Mouse (Mus musculus): ENCODE measurements around the gene Olfr1233. TPM values are rescaled to one million over a fixed set of nuclear protein-coding genes. Genes with fewer than 3 reads are reported as not detected.

Gene Olfr1233
- not detected for polyA plus RNA-seq (2012; fragmentation: generic; extraction: Trizol)
- long read RNA-seq, experiment 1: 0 reads
- long read RNA-seq, experiment 2: 0 reads

DNA sequence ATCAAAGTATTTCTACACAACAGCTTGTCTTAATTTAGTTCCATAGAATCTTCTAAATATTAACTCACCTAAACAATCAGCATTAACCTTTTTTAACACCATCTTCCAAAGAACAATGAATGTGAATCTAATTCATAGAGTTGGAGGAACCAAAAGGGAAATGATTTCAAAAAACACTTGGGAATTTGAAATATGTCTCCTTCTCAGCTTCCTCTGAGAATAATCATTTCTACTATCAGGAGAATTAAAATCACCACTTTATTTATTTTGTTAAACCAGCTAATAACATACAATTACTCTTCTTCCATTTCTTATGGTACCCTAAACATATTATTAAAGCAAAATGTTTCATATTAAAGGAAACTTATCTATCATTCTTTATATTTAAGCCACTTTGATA, at the start of gene Olfr1233:
TSS of gene Olfr1233 (minus strand) at position 101 of the 400 bp plus-strand sequence.
- no peaks in the 10 kb centered on the region for H3K79me3 ChIP-seq (ENCODE audit: low read depth)
- no peak within 1 kb of the TSS for H3K4me3 ChIP-seq (ENCODE audit: insufficient read depth, poor library complexity, severe bottlenecking)
- H3ac ChIP-seq (ENCODE audit: control insufficient read depth, insufficient read length, low read depth): no peak within 1 kb of the TSS
- no peaks in the 10 kb centered on the region for H3K79me2 ChIP-seq (ENCODE audit: control insufficient read depth, insufficient read depth)
- no peaks in the 10 kb centered on the region for H3K36me3 ChIP-seq (ENCODE audit: control insufficient read depth, insufficient read depth)
- TF ChIP-seq FOSL1 (IDR thresholded peaks at IDR 0.05; ENCODE audit: insufficient read depth, low read length, poor library complexity, severe bottlenecking) (no peak), USF1 (IDR thresholded peaks at IDR 0.05; ENCODE audit: low read depth) (no peak), CTCF (IDR thresholded peaks at IDR 0.05; ENCODE audit: control insufficient read depth, insufficient read depth, insufficient read length) (no peak), MYOD1 (IDR thresholded peaks at IDR 0.05; ENCODE audit: control insufficient read depth, insufficient read length, low read depth) (no peak), MAX (IDR thresholded peaks at IDR 0.05) (no peak), MYOG (IDR thresholded peaks at IDR 0.05; ENCODE audit: control insufficient read depth, extremely low read depth, insufficient read length) (no peak), CEBPB (IDR thresholded peaks at IDR 0.05; ENCODE audit: low read depth) (no peak)
- no peaks in the 10 kb centered on the region for H3K27me3 ChIP-seq (ENCODE audit: control insufficient read depth, insufficient read depth, insufficient read length)

- TF ChIP-seq MYOG (IDR thresholded peaks at IDR 0.05; ENCODE audit: control insufficient read depth, extremely low read depth, insufficient read length) (no peak), MYOD1 (IDR thresholded peaks at IDR 0.05; ENCODE audit: control insufficient read depth, insufficient read length, low read depth) (no peak), USF1 (IDR thresholded peaks at IDR 0.05; ENCODE audit: low read depth) (no peak)
- Histone ChIP-seq H3K79me3 (ENCODE audit: low read depth) (no peaks in the 10 kb centered on the region), H3K36me3 (ENCODE audit: control insufficient read depth, insufficient read depth) (no peaks in the 10 kb centered on the region), H3K4me3 (ENCODE audit: insufficient read depth, poor library complexity, severe bottlenecking) (no peak within 1 kb of the TSS), H3ac (ENCODE audit: control insufficient read depth, insufficient read length, low read depth) (no peak within 1 kb of the TSS), H3K27me3 (ENCODE audit: control insufficient read depth, insufficient read depth, insufficient read length) (no peaks in the 10 kb centered on the region), H3K79me2 (ENCODE audit: control insufficient read depth, insufficient read depth) (no peaks in the 10 kb centered on the region)
Observed at GRCm38 (mm10) chr2:89364765-89365164, 22.6 kb upstream of the Olfr1233 start, which contains the start of gene Olfr1234. Olfr1234 (minus strand) TSS chr2:89364865.

GRCm38 (mm10) chr2:89329575-89329974, 12.6 kb downstream of the Olfr1233 start, which contains the start of gene Olfr1232:
Olfr1232 (minus strand) TSS chr2:89329675.
- Histone ChIP-seq H3K36me3 (ENCODE audit: control insufficient read depth, insufficient read depth) (no peaks in the 10 kb centered on the region), H3K79me2 (ENCODE audit: control insufficient read depth, insufficient read depth) (no peaks in the 10 kb centered on the region), H3K4me3 (ENCODE audit: insufficient read depth, poor library complexity, severe bottlenecking) (no peak within 1 kb of the TSS), H3ac (ENCODE audit: control insufficient read depth, insufficient read length, low read depth) (no peak within 1 kb of the TSS), H3K79me3 (ENCODE audit: low read depth) (no peaks in the 10 kb centered on the region), H3K27me3 (ENCODE audit: control insufficient read depth, insufficient read depth, insufficient read length) (no peaks in the 10 kb centered on the region)
- no peak for TF ChIP-seq MAX (IDR thresholded peaks at IDR 0.05)
- TF ChIP-seq FOSL1 (IDR thresholded peaks at IDR 0.05; ENCODE audit: insufficient read depth, low read length, poor library complexity, severe bottlenecking): no peak

GRCm38 (mm10) chr2:89306974-89307373, 35.2 kb downstream of the Olfr1233 start, which contains the start of gene Olfr1231:
Olfr1231 (minus strand) TSS chr2:89307074.
- no peak for TF ChIP-seq CEBPB (IDR thresholded peaks at IDR 0.05; ENCODE audit: low read depth)
- no peak for TF ChIP-seq CTCF (IDR thresholded peaks at IDR 0.05; ENCODE audit: control insufficient read depth, insufficient read depth, insufficient read length)

GRCm38 (mm10) chr2:89297168-89297567, 45.0 kb downstream of the Olfr1233 start, which contains the start of gene Olfr1230:
Olfr1230 (minus strand) TSS chr2:89297268.
- Histone ChIP-seq H3ac (ENCODE audit: control insufficient read depth, insufficient read length, low read depth) (no peak within 1 kb of the TSS), H3K79me2 (ENCODE audit: control insufficient read depth, insufficient read depth) (no peaks in the 10 kb centered on the region), H3K27me3 (ENCODE audit: control insufficient read depth, insufficient read depth, insufficient read length) (no peaks in the 10 kb centered on the region), H3K36me3 (ENCODE audit: control insufficient read depth, insufficient read depth) (no peaks in the 10 kb centered on the region), H3K4me3 (ENCODE audit: insufficient read depth, poor library complexity, severe bottlenecking) (no peak within 1 kb of the TSS), H3K79me3 (ENCODE audit: low read depth) (no peaks in the 10 kb centered on the region)
- TF ChIP-seq CTCF (IDR thresholded peaks at IDR 0.05; ENCODE audit: control insufficient read depth, insufficient read depth, insufficient read length) (no peak), MYOG (IDR thresholded peaks at IDR 0.05; ENCODE audit: control insufficient read depth, extremely low read depth, insufficient read length) (no peak), FOSL1 (IDR thresholded peaks at IDR 0.05; ENCODE audit: insufficient read depth, low read length, poor library complexity, severe bottlenecking) (no peak), MYOD1 (IDR thresholded peaks at IDR 0.05; ENCODE audit: control insufficient read depth, insufficient read length, low read depth) (no peak), MAX (IDR thresholded peaks at IDR 0.05) (no peak), CEBPB (IDR thresholded peaks at IDR 0.05; ENCODE audit: low read depth) (no peak), USF1 (IDR thresholded peaks at IDR 0.05; ENCODE audit: low read depth) (no peak)

More at GRCm38 (mm10) chr2:89306974-89307373, 35.2 kb downstream of the Olfr1233 start, which contains the start of gene Olfr1231:
- H3K4me3 ChIP-seq (ENCODE audit: insufficient read depth, poor library complexity, severe bottlenecking): no peak within 1 kb of the TSS
- H3K27me3 ChIP-seq (ENCODE audit: control insufficient read depth, insufficient read depth, insufficient read length): no peaks in the 10 kb centered on the region
- no peaks in the 10 kb centered on the region for H3K79me2 ChIP-seq (ENCODE audit: control insufficient read depth, insufficient read depth)
- H3K36me3 ChIP-seq (ENCODE audit: control insufficient read depth, insufficient read depth): no peaks in the 10 kb centered on the region
- H3K79me3 ChIP-seq (ENCODE audit: low read depth): no peaks in the 10 kb centered on the region
- H3ac ChIP-seq (ENCODE audit: control insufficient read depth, insufficient read length, low read depth): no peak within 1 kb of the TSS

DNA sequence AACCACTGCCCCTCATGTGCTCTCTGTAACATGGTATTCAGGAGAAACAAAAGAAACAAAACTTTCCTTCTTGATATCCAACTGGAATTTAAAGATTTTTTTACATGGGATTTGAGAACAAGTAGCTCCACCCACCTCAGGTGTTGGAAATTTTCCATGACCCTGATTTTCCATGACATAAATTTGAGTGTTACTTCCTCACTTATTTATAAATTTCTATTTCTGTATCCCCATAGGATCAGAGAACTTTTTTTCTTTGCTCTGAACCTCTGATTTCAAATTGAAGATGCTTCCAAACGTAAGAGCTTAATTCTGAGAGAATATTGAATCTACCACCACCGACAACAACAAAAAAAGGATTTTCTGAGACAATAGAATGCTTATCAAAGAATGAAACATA, 54.3 kb downstream of the Olfr1233 start, which contains the start of gene Olfr1229:
TSS of gene Olfr1229 (minus strand) at position 101 of the 400 bp plus-strand sequence.
- TF ChIP-seq MYOD1 (IDR thresholded peaks at IDR 0.05; ENCODE audit: control insufficient read depth, insufficient read length, low read depth): no peak
- no peak for TF ChIP-seq MYOG (IDR thresholded peaks at IDR 0.05; ENCODE audit: control insufficient read depth, extremely low read depth, insufficient read length)
- no peak for TF ChIP-seq CTCF (IDR thresholded peaks at IDR 0.05; ENCODE audit: control insufficient read depth, insufficient read depth, insufficient read length)
- Histone ChIP-seq H3K4me3 (ENCODE audit: insufficient read depth, poor library complexity, severe bottlenecking) (no peak within 1 kb of the TSS), H3K27me3 (ENCODE audit: control insufficient read depth, insufficient read depth, insufficient read length) (no peaks in the 10 kb centered on the region), H3K79me2 (ENCODE audit: control insufficient read depth, insufficient read depth) (no peaks in the 10 kb centered on the region), H3K36me3 (ENCODE audit: control insufficient read depth, insufficient read depth) (no peaks in the 10 kb centered on the region), H3K79me3 (ENCODE audit: low read depth) (no peaks in the 10 kb centered on the region), H3ac (ENCODE audit: control insufficient read depth, insufficient read length, low read depth) (no peak within 1 kb of the TSS)

Other genes starting within 250 kb of the Olfr1233 start
- gene Olfr1220, start 235.6 kb downstream of the Olfr1233 start, polyA plus RNA-seq (2012; fragmentation: generic; extraction: Trizol): not detected
- gene Olfr1221, start 225.1 kb downstream of the Olfr1233 start, polyA plus RNA-seq (2012; fragmentation: generic; extraction: Trizol): not detected
- gene Olfr1222, start 209.3 kb downstream of the Olfr1233 start, polyA plus RNA-seq (2012; fragmentation: generic; extraction: Trizol): not detected
- gene Olfr1223, start 190.8 kb downstream of the Olfr1233 start, polyA plus RNA-seq (2012; fragmentation: generic; extraction: Trizol): not detected
- gene Olfr1224-ps1, start 178.3 kb downstream of the Olfr1233 start, polyA plus RNA-seq (2012; fragmentation: generic; extraction: Trizol): not detected
- gene Olfr1225, start 167.7 kb downstream of the Olfr1233 start, polyA plus RNA-seq (2012; fragmentation: generic; extraction: Trizol): not detected
- gene Olfr1226, start 142.3 kb downstream of the Olfr1233 start, polyA plus RNA-seq (2012; fragmentation: generic; extraction: Trizol): not detected
- not detected for gene Olfr1228, start 88.3 kb downstream of the Olfr1233 start, polyA plus RNA-seq (2012; fragmentation: generic; extraction: Trizol)
- not detected for gene Olfr1229, start 54.4 kb downstream of the Olfr1233 start, polyA plus RNA-seq (2012; fragmentation: generic; extraction: Trizol)
- not detected for gene Olfr1230, start 45.1 kb downstream of the Olfr1233 start, polyA plus RNA-seq (2012; fragmentation: generic; extraction: Trizol)
- not detected for gene Olfr1231, start 35.3 kb downstream of the Olfr1233 start, polyA plus RNA-seq (2012; fragmentation: generic; extraction: Trizol)
- not detected for gene Olfr1232, start 12.7 kb downstream of the Olfr1233 start, polyA plus RNA-seq (2012; fragmentation: generic; extraction: Trizol)
- gene Olfr1234, start 22.5 kb upstream of the Olfr1233 start, polyA plus RNA-seq (2012; fragmentation: generic; extraction: Trizol): not detected
- gene Olfr1238, start 67.3 kb upstream of the Olfr1233 start, polyA plus RNA-seq (2012; fragmentation: generic; extraction: Trizol): not detected
- not detected for gene Olfr1239, start 78.0 kb upstream of the Olfr1233 start, polyA plus RNA-seq (2012; fragmentation: generic; extraction: Trizol)
- gene Olfr1240, start 100.6 kb upstream of the Olfr1233 start, polyA plus RNA-seq (2012; fragmentation: generic; extraction: Trizol): not detected
- gene Olfr1241, start 144.7 kb upstream of the Olfr1233 start, polyA plus RNA-seq (2012; fragmentation: generic; extraction: Trizol): not detected
- gene Olfr1242, start 155.9 kb upstream of the Olfr1233 start, polyA plus RNA-seq (2012; fragmentation: generic; extraction: Trizol): not detected
- gene Olfr1243, start 189.1 kb upstream of the Olfr1233 start, polyA plus RNA-seq (2012; fragmentation: generic; extraction: Trizol): not detected
- not detected for gene Olfr1245, start 236.0 kb upstream of the Olfr1233 start, polyA plus RNA-seq (2012; fragmentation: generic; extraction: Trizol)